Mouse (Mus musculus): ENCODE data around the gene Srsf3. TPM values are rescaled to one million over a fixed set of nuclear protein-coding genes. Genes with fewer than 3 reads are reported as not detected.

Gene Srsf3
- total RNA-seq, 2 experiments from 2014 or later = 91.3 to 94.2 TPM

- no peak for DNase-seq
These were observed 60.1 kb downstream of the Srsf3 start for GRCm38 (mm10) chr17:29092497-29092896.

Other genes starting within 250 kb of the Srsf3 start
- 10 to 100 TPM; 14.9 to 18.1 TPM for gene Brpf3, start 231.5 kb upstream of the Srsf3 start, total RNA-seq (2021)
- not detected for gene Pnpla1, start 174.2 kb upstream of the Srsf3 start, total RNA-seq (2021)
- under 1 TPM in 1 of 2 experiments, not detected in 1; 0.09 TPM for gene 4930539E08Rik, start 117.3 kb upstream of the Srsf3 start, total RNA-seq (2021)
- not detected for gene Pxt1, start 88.8 kb upstream of the Srsf3 start, total RNA-seq (2021)
- gene Kctd20, start 80.7 kb upstream of the Srsf3 start, total RNA-seq (2021) = 10 to 100 TPM; 35.9 to 42.8 TPM
- 10 to 100 TPM; 34.4 to 45.0 TPM for gene Stk38, start 24.6 kb upstream of the Srsf3 start, total RNA-seq (2021)
- 10 to 100 TPM; 43.0 to 46.3 TPM for gene Cdkn1a, start 58.3 kb downstream of the Srsf3 start, total RNA-seq (2021)
- gene Rab44, start 81.5 kb downstream of the Srsf3 start, total RNA-seq (2021) = 1 to 10 TPM in 1 of 2 experiments, under 1 TPM in 1; 0.68 to 1.6 TPM
- under 1 TPM; 0.32 to 0.49 TPM for gene Cpne5, start 205.5 kb downstream of the Srsf3 start, total RNA-seq (2021)
- 10 to 100 TPM; 11.4 to 12.4 TPM for gene Ppil1, start 231.6 kb downstream of the Srsf3 start, total RNA-seq (2021)
- gene BC004004, start 236.2 kb downstream of the Srsf3 start, total RNA-seq (2021) = 100 to 1,000 TPM; 115 to 118 TPM

All from gastrocnemius, postnatal 10 days (tissue).